Mouse (Mus musculus) spleen, embryonic (tissue): ENCODE data around the gene Scpep1.

Experiments used
- CTCF ChIA-PET: fragments of 350-600 bp; sonication (Branson Sonifier 250); formaldehyde crosslinking; loops from one replicate; lab custom pipeline; 2022; lab: Charles Lee

Gene Scpep1

GRCm38 (mm10) chr11:88955217-88955969, at the start of gene Scpep1:
Scpep1 (minus strand) TSS chr11:88955465.
- CTCF ChIA-PET, result interaction anchor here (1.1 kb wide), 1 partner anchor 47 kb away, joined by 10 read pairs; no protein-coding TSS in a partner anchor

- CTCF ChIA-PET, result no interaction called here
These were observed 48.5 kb upstream of the Scpep1 start for GRCm38 (mm10) chr11:89003726-89004125.

GRCm38 (mm10) chr11:89003078-89003477, 47.8 kb upstream of the Scpep1 start:
- CTCF ChIA-PET, result interaction anchor here (0.6 to 0.7 kb wide), 2 partner anchors 17 to 735 kb away, joined by 3 read pairs; no protein-coding TSS in a partner anchor

GRCm38 (mm10) chr11:89002621-89003020, 47.4 kb upstream of the Scpep1 start:
- CTCF ChIA-PET, result interaction anchor here (0.6 to 0.7 kb wide), 2 partner anchors 17 to 735 kb away, joined by 3 read pairs; no protein-coding TSS in a partner anchor

- CTCF ChIA-PET, result interaction anchor here (0.6 to 0.7 kb wide), 2 partner anchors 27 to 40 kb away, joined by 3 to 14 read pairs; no protein-coding TSS in a partner anchor
These were observed 46.8 kb upstream of the Scpep1 start for GRCm38 (mm10) chr11:89002068-89002467.

- CTCF ChIA-PET, result interaction anchor here (0.6 to 1.2 kb wide), 5 partner anchors 15 to 47 kb away, joined by 3 to 14 read pairs (median 4); no protein-coding TSS in a partner anchor
These were observed 46.3 kb upstream of the Scpep1 start for GRCm38 (mm10) chr11:89001569-89001968.

- CTCF ChIA-PET, result interaction anchor here (0.6 to 1.2 kb wide), 3 partner anchors 12 to 21 kb away, joined by 3 to 10 read pairs (median 3); no protein-coding TSS in a partner anchor
These were observed 45.2 kb upstream of the Scpep1 start for GRCm38 (mm10) chr11:89000527-89000819.

- CTCF ChIA-PET, result no interaction called here
These were observed 44.7 kb upstream of the Scpep1 start for GRCm38 (mm10) chr11:88999723-89000526.

- CTCF ChIA-PET, result no interaction called here
These were observed 43.9 kb upstream of the Scpep1 start, which contains the start of gene Trim25 for GRCm38 (mm10) chr11:88998974-88999722. Trim25 (plus strand) TSS chr11:88999376.

GRCm38 (mm10) chr11:88998406-88998805, 43.1 kb upstream of the Scpep1 start:
- CTCF ChIA-PET, result interaction anchor here (1.2 to 1.7 kb wide), 2 partner anchors 43 to 61 kb away, joined by 4 to 5 read pairs; no protein-coding TSS in a partner anchor

GRCm38 (mm10) chr11:88997343-88997742, 42.1 kb upstream of the Scpep1 start:
- CTCF ChIA-PET, result interaction anchor here (0.6 to 1.7 kb wide), 4 partner anchors 42 to 923 kb away, joined by 3 to 6 read pairs (median 4); no protein-coding TSS in a partner anchor

GRCm38 (mm10) chr11:88996427-88996826, 41.2 kb upstream of the Scpep1 start:
- CTCF ChIA-PET, result interaction anchor here (1.0 kb wide), 1 partner anchor 43 kb away, joined by 6 read pairs; no protein-coding TSS in a partner anchor

- CTCF ChIA-PET, result no interaction called here
These were observed 40.4 kb upstream of the Scpep1 start for GRCm38 (mm10) chr11:88995616-88996015.

GRCm38 (mm10) chr11:88994492-88994891, 39.2 kb upstream of the Scpep1 start:
- CTCF ChIA-PET, result interaction anchor here (0.7 kb wide), 1 partner anchor 49 kb away, joined by 4 read pairs; no protein-coding TSS in a partner anchor

GRCm38 (mm10) chr11:88993625-88994024, 38.4 kb upstream of the Scpep1 start:
- CTCF ChIA-PET, result interaction anchor here (0.8 to 1.2 kb wide), 5 partner anchors 9 to 76 kb away, joined by 3 to 4 read pairs (median 3); no protein-coding TSS in a partner anchor

- CTCF ChIA-PET, result interaction anchor here (0.7 to 1.2 kb wide), 6 partner anchors 9 to 76 kb away, joined by 3 to 4 read pairs (median 3); no protein-coding TSS in a partner anchor
These were observed 37.9 kb upstream of the Scpep1 start for GRCm38 (mm10) chr11:88993186-88993585.

- CTCF ChIA-PET, result interaction anchor here (0.7 kb wide), 2 partner anchors 78 to 445 kb away, joined by 4 to 5 read pairs; no protein-coding TSS in a partner anchor
These were observed 34.3 kb upstream of the Scpep1 start for GRCm38 (mm10) chr11:88989530-88989929.

- CTCF ChIA-PET, result interaction anchor here (0.7 kb wide), 2 partner anchors 78 to 445 kb away, joined by 4 to 5 read pairs; no protein-coding TSS in a partner anchor
These were observed 33.7 kb upstream of the Scpep1 start for GRCm38 (mm10) chr11:88988956-88989355.

GRCm38 (mm10) chr11:88986616-88987015, 31.4 kb upstream of the Scpep1 start:
- CTCF ChIA-PET, result no interaction called here

- CTCF ChIA-PET, result interaction anchor here (1.3 kb wide), 1 partner anchor 12 kb away, joined by 3 read pairs; no protein-coding TSS in a partner anchor
These were observed 26.1 kb upstream of the Scpep1 start for GRCm38 (mm10) chr11:88981337-88981736.
